Mouse (Mus musculus) urinary bladder, postnatal 25 days (tissue): Measurements from ENCODE around the gene Gabarapl2.
"Not testable (repeated sequence)": the region's sequence is repeated elsewhere in the genome, so short reads cannot be mapped to it uniquely, and the experiment has no call there.

Source experiments
- DNase-seq: peaks from one replicate; pipeline ENCODE4 v3.0.0; 2022; ENCODE audit warnings: low spot score

The Gabarapl2 gene

DNA sequence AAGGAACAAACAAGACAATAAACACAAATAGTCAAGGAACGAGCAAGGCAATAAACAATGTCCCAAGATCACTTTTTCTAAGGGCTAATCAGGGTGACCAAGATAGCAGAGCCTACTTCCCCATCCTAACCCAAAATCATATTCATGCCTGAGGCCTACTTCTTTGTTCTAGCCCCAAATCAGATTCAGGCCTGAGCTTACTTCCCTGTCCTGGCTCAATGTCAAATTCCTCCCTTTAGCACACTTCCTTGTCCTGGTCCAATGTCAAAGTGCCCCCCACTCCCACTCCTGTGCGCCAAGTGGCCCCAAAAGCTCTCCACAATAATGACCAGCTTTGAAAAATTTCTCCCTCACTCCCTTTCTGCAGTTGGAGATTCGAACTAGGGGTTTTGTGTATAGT lies 3.3 kb upstream of the Gabarapl2 start:
- DNase-seq = no peak

DNA sequence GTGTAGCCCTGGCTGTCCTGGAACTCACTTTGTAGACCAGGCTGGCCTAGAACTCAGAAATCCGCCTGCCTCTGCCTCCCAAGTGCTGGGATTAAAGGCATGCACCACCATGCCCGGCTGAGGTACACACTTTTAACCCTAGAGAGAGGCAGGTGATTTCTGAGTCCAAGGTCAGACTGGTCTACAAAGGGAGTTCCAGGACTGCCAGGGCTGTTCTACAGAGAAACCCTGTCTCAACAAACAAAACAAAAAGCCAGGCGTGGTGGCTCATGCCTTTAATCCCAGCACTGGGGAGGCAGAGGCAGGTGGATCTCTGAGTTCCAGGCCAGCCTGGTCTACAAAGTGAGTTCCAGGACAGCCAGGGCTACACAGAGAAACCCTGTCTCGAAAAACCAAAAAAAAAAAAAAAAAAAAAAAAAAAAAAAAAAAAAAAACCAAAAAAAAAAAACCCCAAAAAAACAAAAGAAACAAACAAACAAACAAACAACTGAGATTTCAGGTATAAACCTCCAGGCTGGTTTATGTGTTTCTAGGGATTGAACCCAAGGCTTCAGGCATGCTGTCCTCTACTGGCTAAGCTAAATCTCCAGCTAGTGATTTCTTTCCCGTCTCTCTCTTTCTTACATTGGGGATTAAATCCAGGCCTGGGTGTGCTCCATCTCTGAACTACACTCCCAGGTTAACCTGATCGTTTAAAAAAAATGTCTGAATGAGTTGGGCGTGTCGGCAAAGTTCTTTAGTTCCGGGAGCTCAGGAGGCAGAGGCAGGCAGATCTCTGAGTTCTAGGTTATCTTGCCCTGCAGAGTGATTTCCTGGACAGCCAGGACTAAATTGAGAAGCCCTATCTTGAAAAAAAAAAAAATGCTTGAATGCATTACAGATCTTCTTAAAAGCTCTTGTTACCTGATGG lies 2.2 kb upstream of the Gabarapl2 start:
- DNase-seq = not testable (repeated sequence)

DNA sequence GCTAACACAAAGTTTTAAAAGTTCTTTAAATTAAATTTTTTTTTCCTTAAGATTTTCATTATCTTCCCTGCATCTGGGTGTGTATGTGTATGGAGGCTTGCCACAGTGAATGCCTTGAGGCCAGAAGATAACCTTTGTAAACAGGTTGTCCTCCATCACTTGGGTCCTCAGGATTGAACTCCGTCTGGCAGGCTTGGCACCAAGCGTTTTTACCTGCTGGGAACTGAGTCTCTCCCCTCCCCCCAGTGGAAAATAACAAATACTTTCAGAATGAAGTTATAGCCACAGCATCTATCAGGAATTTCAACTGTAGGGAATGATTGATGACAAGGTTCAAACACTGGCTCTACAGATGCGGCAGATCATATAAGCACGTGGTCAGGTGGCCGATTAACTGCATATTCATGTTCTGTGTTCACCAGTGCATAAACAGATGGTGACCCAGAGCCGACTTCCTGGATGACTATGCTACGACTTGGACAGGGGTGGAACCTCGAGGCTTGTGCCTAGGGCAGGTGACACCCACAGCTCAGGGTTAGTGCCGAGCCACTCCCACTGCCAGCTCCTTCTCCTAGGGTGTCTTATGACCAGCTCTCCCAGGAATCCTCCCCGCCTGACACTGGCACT lies 874 bp upstream of the Gabarapl2 start:
- DNase-seq = peak; percentile 36

DNA sequence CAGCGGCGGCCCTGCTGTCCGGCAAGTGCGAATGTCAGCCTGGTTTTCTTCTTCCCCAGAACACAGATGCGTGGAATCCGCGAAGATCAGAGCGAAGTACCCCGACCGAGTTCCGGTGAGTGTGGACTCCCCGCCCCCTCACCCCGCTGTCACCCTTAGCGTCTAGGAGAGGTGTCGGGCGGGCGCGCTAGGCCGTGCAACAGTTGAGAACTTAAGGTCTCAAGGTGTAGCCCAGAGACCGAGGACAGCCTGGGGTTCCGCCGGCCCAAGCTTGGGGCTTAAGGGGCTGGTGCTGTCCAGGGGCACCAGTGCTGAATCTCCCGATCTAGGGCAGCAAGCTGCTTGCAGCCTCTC lies 575 bp downstream of the Gabarapl2 start:
- DNase-seq = peak; percentile 31

DNA sequence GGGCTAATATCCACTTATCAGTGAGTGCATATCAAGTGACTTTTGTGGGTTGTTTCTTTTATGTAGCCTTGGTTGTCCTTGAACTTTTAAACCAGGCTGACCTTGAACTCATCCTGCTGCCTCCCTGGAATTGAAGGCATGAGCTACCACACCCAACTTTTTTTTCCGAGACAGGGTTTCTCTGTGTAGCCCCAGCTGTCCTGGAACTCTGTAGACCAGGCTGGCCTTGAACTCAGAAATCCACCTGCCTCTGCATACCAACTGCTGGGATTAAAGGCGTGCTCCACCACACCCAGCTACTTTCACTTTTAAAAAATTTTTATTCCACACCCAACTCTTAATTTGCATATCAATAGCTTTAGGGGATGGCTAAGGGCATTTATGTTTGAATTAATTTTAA lies 3.0 kb downstream of the Gabarapl2 start:
- no peak for DNase-seq

DNA sequence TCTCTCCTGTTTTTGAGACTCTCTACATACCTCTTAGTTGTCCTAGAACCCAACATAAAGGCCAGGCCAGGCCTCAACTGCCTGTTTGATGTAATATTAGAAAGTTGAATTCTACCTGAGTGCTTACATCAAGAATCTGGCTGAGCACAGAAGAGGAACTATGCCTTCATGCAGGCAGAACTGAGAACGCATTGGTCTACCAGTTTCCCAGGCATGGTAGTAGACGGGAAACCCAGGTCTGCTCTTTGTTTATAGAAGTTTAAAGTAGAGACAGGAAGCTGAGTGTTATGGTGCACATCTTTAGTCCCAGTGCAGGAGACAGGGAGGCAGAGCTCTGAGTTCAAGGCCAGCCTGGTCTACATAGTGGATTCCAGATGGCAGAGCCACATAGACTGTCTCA lies 6.6 kb downstream of the Gabarapl2 start:
- DNase-seq = no peak

DNA sequence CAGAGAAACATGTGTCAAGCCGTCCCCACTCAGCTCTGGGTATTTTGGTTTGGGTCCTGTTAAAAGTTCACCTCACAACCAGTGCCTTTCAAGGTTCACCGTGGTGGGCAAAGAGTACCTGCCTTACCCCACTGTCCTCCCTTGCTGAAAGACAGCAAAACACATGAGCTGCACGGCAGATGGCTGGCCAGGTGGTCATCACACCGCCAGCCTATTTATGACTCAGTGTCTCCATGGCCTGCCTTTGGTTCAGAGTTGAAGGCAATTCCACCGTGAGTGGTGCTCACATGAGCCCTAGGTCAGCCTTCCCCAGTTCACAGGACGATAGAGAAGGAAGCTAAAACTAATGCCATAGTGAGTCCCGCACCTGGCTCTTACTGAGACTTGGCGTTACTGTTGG lies 7.5 kb downstream of the Gabarapl2 start:
- DNase-seq = no peak

DNA sequence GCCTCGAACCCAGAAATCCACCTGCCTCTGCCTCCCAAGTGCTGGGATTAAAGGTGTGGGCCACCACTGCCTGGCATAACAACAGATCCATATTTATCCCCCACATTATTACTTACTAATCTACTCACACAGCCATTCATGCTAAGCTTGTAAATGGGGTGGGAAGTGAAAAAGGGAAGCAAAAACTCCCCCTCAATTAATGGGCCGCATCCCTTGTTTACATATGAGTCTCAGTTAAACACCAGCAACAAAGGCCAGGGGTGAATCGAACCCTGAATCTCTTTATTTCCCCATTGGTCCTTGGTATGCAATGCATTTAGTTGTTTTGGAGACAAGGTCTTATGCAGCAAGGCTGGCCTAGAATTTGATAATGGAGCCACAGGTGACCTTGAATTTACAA lies 10.3 kb downstream of the Gabarapl2 start:
- DNase-seq = no peak

DNA sequence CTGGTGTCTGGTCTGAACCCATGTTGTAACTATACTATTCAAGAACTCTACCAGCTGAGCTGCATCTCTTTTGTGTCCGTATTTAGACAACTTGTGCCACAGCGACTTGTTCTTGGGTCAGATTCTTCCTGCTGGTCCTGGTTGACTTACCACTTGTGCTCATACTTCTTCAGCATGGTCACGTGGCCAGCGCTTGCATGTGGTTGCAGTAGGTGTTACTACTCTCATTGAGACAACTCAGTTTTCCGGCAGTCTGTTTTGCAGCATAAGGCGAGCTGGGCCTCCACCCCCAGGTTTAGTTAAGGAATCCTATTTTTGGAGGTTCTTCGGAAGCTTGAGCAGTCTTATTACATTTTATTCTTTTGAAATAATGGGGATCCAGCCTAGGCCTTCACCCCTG lies 10.8 kb downstream of the Gabarapl2 start:
- DNase-seq = no peak

DNA sequence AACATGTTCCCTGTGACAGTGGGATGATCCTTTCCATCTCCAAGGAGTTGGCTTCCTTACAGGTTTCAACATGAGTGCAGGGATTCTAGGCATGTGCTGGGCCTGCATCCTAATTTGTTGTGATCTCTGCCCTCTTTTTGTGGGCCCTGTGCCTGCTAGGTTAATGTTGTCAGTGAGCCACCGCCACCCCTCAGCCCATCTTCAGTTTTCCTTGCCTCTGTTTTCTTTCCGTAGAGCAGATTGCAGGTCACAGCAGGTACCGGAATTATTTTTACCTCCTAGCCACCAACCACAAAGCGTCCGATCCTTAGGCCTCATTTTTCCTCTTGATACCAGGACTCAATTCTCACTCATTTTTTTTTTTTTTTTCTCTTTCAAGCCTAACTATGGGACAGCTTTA lies 11.4 kb downstream of the Gabarapl2 start:
- no peak for DNase-seq

DNA sequence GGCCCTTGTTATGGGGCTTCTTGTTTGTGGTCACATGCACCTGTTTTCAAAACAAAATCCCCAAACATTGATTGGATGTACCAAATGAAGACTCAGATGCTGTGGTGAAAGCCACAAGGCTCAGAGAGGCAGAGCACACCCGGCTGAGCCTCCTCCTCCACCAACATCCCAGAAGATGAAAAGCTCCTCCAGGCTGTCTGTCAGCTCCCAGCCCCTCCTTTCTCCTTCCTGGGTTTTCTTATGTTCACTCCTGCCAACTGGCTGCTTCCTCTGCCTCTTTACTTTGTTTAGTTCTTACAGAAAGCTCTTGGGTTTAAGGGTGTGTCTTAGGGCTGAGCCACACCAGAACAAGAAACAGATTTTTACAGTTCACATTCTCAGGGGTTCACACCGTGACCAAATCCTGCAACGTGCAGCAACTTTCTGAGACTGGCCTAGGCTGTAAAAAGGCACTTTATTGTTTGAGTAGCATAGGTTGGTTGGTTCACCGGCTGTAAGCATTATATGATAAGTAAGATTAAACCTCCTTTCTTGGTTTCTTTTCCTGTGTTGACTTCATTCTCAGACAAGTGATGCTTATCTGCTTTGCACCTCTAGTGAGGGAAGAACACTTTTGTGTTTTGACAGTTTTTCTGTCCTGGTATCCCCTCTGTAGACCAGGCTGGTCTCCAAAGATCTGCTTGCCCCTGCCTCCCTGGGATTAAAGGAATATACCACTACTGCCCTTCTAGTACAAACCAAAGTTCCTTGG lies 14.5 kb downstream of the Gabarapl2 start:
- no peak for DNase-seq

DNA sequence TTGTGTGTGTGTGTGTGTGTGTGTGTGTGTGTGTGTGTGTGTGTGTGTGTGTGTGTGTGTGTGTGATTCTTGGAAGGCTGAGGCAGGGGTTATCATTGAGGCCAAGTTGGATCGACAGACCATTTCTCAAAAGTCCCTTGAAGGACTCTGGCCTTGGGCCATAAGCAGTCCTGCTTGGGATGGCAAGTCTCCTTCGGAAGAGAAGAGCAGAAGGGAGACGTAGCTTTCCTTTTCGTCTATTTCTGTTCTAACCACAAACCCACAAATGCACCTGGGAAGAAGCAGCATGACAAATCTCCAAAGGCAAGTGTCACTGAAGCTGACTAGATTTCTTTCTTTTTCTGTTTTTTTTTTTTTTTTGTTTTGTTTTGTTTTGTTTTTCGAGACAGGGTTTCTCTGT lies 15.4 kb downstream of the Gabarapl2 start:
- no peak for DNase-seq

DNA sequence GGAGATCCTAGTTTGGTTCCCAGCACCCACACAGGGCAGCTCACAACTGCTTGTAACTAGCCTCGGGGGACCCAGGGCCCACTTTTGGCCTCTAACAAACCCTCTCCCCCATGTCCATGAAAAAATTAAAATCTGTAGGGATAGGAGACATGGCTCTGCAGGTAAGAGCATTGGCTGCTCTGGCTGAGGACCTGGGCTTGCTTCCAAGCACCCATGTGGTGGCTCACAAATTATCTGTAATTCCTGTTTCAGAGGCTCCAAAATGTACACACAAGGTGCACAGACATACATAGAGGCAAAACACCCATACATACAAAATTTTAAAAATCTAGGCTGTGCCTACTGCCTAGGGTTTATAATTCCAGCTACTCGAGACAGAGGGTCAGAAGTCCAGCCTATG lies 16.7 kb downstream of the Gabarapl2 start:
- DNase-seq = no peak

DNA sequence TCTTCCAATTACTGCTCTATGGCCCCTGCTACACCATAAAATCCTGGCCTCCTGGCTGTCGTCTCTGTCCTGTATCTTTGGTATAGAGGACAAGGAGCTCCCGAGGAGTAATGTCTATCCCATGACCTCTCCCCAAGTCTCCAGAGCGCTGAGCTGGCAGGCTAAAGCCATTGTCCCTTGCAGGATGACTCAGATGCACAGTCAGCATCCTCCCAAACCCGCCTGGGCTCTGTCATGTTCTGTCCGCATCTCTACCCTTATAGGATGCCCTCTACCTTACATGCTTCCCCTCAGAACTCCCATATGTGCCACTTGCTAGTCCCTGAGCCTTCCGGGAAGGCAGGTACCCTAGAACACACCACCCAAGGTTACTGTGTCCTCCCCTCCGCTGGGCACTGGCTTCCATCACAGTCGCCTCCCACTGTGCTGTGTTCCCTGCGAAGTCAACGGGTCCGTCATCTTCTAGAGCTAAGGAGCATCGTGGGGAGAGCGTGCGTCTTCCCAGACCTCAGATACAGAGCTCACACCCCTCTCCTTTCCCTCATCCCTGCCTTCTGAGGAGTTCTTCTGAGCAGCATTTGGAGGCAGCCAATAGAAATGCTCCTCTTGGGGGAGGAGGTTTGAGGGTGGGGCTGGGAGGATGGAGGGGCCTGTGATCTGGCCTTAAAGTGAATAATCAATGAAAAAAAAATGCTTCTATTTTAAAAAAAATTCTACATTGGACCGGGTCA lies 20.3 kb downstream of the Gabarapl2 start:
- no peak for DNase-seq

DNA sequence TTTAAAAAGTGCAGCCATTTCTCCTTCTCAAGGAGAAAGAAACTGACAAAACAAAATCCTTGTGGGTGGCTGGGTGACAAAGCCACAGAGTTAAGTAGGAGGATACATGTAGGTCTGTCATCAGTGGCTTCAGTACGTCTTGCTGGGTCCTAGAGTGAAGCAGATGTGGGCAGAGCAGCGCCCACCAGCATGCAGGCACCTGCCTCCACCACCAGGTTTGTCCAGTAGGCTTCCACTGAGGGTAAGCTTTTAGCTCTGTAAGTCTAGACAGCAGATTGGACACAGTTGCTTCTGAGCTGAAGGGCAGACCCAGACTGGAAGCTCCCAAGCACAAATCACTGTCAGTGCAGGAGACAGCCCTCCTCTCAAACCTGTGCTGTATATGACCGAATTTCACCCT lies 20.8 kb downstream of the Gabarapl2 start:
- no peak for DNase-seq

DNA sequence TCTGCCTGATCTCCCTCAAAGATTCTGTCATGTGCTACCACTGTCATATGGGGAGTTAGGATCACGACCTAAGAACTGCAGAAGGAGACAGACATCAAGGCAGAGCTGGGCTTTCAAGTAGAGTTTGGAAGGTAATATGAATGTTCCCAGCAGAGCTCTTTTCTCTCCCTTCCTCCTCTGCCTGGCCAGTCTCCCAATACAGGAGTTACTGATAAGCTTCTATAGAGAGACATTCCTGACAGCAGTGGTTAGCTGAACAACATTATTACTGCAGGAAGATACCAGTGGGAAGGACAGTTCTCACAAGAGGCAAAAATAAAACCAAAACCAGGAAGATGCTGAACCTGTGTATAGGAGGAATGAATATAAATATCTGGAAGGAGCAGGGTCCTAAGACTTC lies 22.1 kb downstream of the Gabarapl2 start:
- no peak for DNase-seq

DNA sequence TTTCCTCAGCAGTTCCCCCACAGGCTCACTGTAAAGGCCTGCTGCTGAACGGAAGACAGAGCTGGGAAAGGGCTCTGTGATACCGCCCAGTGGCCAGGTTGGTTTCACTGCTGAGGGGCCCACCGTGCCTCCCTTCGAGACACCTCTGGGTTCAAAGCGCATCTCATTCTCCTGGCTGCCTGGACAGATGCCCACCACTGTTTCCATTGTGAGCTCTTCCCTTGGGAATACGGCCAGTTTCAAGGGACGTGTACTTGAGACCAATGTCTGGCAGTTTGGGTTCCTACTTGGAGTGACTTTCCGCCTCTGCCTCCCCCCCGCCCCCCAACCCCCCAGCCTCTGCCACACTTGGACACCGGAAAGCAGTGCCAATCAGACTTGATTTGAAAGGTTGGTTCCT lies 22.6 kb downstream of the Gabarapl2 start:
- DNase-seq = no peak

DNA sequence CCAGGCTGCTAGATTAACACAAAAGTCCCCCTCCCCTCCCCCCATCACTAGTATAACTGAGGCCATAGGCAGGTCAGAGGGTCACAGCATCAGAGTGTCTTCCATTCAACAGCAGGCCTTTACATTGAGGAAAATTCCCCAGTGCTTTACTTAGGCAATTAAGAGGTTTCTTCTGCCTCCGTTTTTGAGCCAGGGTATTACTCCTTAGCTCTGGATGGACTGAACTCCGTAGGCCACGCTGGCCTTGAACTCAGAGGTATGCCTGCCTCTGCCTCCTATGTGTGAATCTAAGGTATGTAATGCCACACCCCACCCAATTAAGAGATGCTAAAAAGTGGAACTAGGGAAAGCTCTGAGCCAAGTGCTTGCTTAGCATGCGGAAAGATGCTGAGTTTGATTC lies 23.0 kb downstream of the Gabarapl2 start:
- DNase-seq = no peak

DNA sequence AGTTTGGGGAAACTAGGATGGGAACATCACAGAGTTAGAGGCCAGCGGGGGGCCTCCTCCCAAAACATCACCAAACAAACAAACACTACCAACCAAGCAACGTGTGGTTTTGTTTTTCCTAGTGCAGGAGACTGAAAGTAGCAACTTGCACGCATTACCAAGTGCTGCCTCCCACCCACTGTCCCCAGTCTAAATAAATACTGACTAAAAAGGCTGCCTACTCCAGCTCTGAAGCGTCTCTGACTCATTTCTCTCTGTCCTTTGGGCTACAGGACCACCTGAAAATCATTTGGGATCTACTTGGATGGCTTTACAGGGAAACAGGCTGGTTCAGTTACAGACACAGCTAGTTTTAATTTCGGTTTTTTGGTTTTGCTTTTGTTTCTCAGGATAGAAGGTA lies 23.8 kb downstream of the Gabarapl2 start:
- DNase-seq = no peak

DNA sequence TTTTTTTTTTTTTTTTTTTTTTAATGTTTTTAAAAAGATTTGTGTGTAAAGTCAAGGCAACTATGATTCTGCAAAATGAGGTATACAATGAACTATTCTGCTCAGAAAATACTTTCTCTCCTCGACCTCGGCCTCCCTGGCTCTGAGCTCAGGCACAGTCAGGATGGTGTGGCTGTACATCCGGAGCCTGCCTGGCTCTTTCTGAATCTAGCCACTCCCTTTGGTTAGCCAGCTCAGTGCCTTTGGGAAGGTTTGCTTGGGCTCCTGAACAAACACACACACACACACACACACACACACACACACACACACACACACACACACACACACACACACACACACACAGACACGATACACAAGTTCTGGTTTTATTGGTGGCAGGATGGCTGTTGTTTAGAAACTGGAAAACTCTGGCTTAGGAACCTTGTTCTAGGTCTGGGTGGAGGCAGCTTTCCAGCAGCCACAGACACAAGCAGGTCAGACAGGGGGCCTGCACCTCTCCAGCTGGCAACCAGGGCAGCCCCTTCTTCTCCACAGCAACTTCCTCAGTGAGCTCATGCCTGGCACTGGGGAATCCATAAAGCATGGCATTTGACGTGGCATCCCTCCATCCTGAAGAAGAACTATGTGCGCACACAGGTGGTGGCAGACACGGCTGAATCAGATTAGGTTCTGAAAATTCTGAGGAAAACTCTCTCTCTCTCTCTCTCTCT lies 24.5 kb downstream of the Gabarapl2 start:
- DNase-seq = no peak

DNA sequence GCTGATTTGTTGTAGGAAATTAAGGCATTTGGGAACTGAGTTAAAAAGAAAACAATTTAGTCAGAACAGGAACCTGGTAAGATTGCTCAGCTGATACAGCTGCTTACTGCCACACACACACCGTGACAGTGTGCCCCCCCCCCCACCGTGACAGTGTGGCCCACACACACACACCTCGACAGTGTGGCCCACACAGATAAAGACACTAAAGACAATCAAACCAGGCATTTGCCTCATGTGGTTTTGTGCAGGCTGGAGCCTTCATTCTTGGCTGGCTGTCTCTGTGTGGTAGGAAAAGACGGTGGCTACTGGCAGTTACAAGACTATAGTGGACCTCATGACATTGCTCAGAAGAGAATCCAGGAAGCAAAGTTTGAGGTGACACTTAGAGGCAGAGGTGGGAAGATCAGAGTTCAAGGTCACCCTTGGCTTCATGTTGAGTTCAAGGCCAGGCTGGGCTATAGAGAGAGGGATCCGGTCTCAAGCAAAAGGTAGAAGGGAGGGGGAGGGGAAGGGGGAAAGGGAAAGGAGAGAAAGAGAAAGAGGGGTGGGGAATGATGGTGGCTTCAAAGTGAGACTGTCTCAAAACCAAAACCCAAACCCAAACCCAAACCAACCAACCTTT lies 26.9 kb downstream of the Gabarapl2 start:
- no peak for DNase-seq
